Mouse (Mus musculus): ENCODE data around the gene Ulk4. TPM values are rescaled to one million over a fixed set of nuclear protein-coding genes. Genes with fewer than 3 reads are reported as not detected.

Gene Ulk4
- polyA plus RNA-seq, 1 experiment from 2014 or later: 75.1 TPM

GRCm38 (mm10) chr9:120998696-120999095 lies 278.3 kb downstream of the Ulk4 start:
- Histone ChIP-seq H3K9ac (ENCODE audit: low read depth, low read length) (no peak overlapping the region), H3K27ac (ENCODE audit: low read depth, low read length) (no peak overlapping the region), H3K4me1 (replicated peaks; ENCODE audit: control insufficient read depth, insufficient read depth, low read length) (peaks cover 5% of the 10 kb centered on the region; the same call in 1 of the 2 replicates), H3K9me3 (ENCODE audit: control insufficient read depth, low read length) (no peaks in the 10 kb centered on the region), H3K4me3 (ENCODE audit: low read depth, low read length) (no peak overlapping the region), H3K4me2 (no peak overlapping the region), H3K36me3 (ENCODE audit: control insufficient read depth, insufficient read depth, low read length) (no peaks in the 10 kb centered on the region), H3K27me3 (replicated peaks; ENCODE audit: control insufficient read depth, insufficient read depth, low read length) (no peaks in the 10 kb centered on the region)
- no peak for ATAC-seq (replicated peaks; ENCODE audit: low FRiP score)
- 83% methylated on average over 11 of the region's 11 CpGs for WGBS
- DNase-seq (ENCODE audit: low spot score): no peak

GRCm38 (mm10) chr9:120994223-120995155 lies 282.5 kb downstream of the Ulk4 start:
- H3K4me3 ChIP-seq (ENCODE audit: low read depth, low read length): no peak overlapping the region
- no peaks in the 10 kb centered on the region for H3K36me3 ChIP-seq (ENCODE audit: control insufficient read depth, insufficient read depth, low read length)
- H3K4me2 ChIP-seq: no peak overlapping the region
- H3K9ac ChIP-seq (ENCODE audit: low read depth, low read length): no peak overlapping the region
- WGBS: 72% methylated on average over 15 of the region's 15 CpGs
- H3K27ac ChIP-seq (ENCODE audit: low read depth, low read length): no peak overlapping the region
- DNase-seq (ENCODE audit: low spot score) (no peak), ATAC-seq (replicated peaks; ENCODE audit: low FRiP score) (no peak)
- peaks cover 5% of the 10 kb centered on the region; the same call in 1 of the 2 replicates for H3K4me1 ChIP-seq (replicated peaks; ENCODE audit: control insufficient read depth, insufficient read depth, low read length)
- H3K27me3 ChIP-seq (replicated peaks; ENCODE audit: control insufficient read depth, insufficient read depth, low read length): no peaks in the 10 kb centered on the region
- H3K9me3 ChIP-seq (ENCODE audit: control insufficient read depth, low read length): no peaks in the 10 kb centered on the region

GRCm38 (mm10) chr9:120993004-120993403 lies 284.0 kb downstream of the Ulk4 start:
- Histone ChIP-seq H3K9ac (ENCODE audit: low read depth, low read length) (no peak overlapping the region), H3K4me2 (no peak overlapping the region), H3K36me3 (ENCODE audit: control insufficient read depth, insufficient read depth, low read length) (no peaks in the 10 kb centered on the region), H3K4me1 (replicated peaks; ENCODE audit: control insufficient read depth, insufficient read depth, low read length) (peaks cover 5% of the 10 kb centered on the region; the same call in 1 of the 2 replicates), H3K27ac (ENCODE audit: low read depth, low read length) (no peak overlapping the region), H3K9me3 (ENCODE audit: control insufficient read depth, low read length) (no peaks in the 10 kb centered on the region), H3K27me3 (replicated peaks; ENCODE audit: control insufficient read depth, insufficient read depth, low read length) (no peaks in the 10 kb centered on the region), H3K4me3 (ENCODE audit: low read depth, low read length) (no peak overlapping the region)
- 67% methylated on average over 10 of the region's 10 CpGs for WGBS
- ATAC-seq (replicated peaks; ENCODE audit: low FRiP score) (no peak), DNase-seq (ENCODE audit: low spot score) (no peak)

- DNase-seq (ENCODE audit: low spot score) (no peak), ATAC-seq (replicated peaks; ENCODE audit: low FRiP score) (no peak)
- H3K9me3 ChIP-seq (ENCODE audit: control insufficient read depth, low read length): no peaks in the 10 kb centered on the region
- H3K27ac ChIP-seq (ENCODE audit: low read depth, low read length): no peak overlapping the region
- H3K9ac ChIP-seq (ENCODE audit: low read depth, low read length): no peak overlapping the region
- H3K4me1 ChIP-seq (replicated peaks; ENCODE audit: control insufficient read depth, insufficient read depth, low read length): peaks cover 5% of the 10 kb centered on the region; the same call in 1 of the 2 replicates
- H3K4me3 ChIP-seq (ENCODE audit: low read depth, low read length): no peak overlapping the region
- no peaks in the 10 kb centered on the region for H3K27me3 ChIP-seq (replicated peaks; ENCODE audit: control insufficient read depth, insufficient read depth, low read length)
- 83% methylated on average over 2 of the region's 2 CpGs for WGBS
- no peak overlapping the region for H3K4me2 ChIP-seq
- no peaks in the 10 kb centered on the region for H3K36me3 ChIP-seq (ENCODE audit: control insufficient read depth, insufficient read depth, low read length)
These were observed 285.2 kb downstream of the Ulk4 start for GRCm38 (mm10) chr9:120991801-120992200.

- Histone ChIP-seq H3K36me3 (ENCODE audit: control insufficient read depth, insufficient read depth, low read length) (no peaks in the 10 kb centered on the region), H3K4me3 (ENCODE audit: low read depth, low read length) (no peak overlapping the region), H3K9ac (ENCODE audit: low read depth, low read length) (no peak overlapping the region), H3K4me2 (no peak overlapping the region), H3K27ac (ENCODE audit: low read depth, low read length) (no peak overlapping the region), H3K9me3 (ENCODE audit: control insufficient read depth, low read length) (no peaks in the 10 kb centered on the region), H3K27me3 (replicated peaks; ENCODE audit: control insufficient read depth, insufficient read depth, low read length) (no peaks in the 10 kb centered on the region), H3K4me1 (replicated peaks; ENCODE audit: control insufficient read depth, insufficient read depth, low read length) (peaks cover 4% of the 10 kb centered on the region)
- ATAC-seq (replicated peaks; ENCODE audit: low FRiP score) (no peak), DNase-seq (ENCODE audit: low spot score) (no peak)
- 74% methylated on average over 15 of the region's 15 CpGs for WGBS
These were observed 286.9 kb downstream of the Ulk4 start for GRCm38 (mm10) chr9:120989806-120990700.

- Histone ChIP-seq H3K36me3 (ENCODE audit: control insufficient read depth, insufficient read depth, low read length) (no peaks in the 10 kb centered on the region), H3K9ac (ENCODE audit: low read depth, low read length) (no peak overlapping the region), H3K27me3 (replicated peaks; ENCODE audit: control insufficient read depth, insufficient read depth, low read length) (no peaks in the 10 kb centered on the region), H3K4me2 (no peak overlapping the region), H3K4me3 (ENCODE audit: low read depth, low read length) (no peak overlapping the region), H3K4me1 (replicated peaks; ENCODE audit: control insufficient read depth, insufficient read depth, low read length) (peaks cover 4% of the 10 kb centered on the region), H3K9me3 (ENCODE audit: control insufficient read depth, low read length) (no peaks in the 10 kb centered on the region), H3K27ac (ENCODE audit: low read depth, low read length) (no peak overlapping the region)
- 70% methylated on average over 9 of the region's 9 CpGs for WGBS
- ATAC-seq (replicated peaks; ENCODE audit: low FRiP score): no peak
- DNase-seq (ENCODE audit: low spot score): no peak
These were observed 288.9 kb downstream of the Ulk4 start for GRCm38 (mm10) chr9:120988088-120988487.

- DNase-seq (ENCODE audit: low spot score) (no peak), ATAC-seq (replicated peaks; ENCODE audit: low FRiP score) (no peak)
- Histone ChIP-seq H3K9me3 (ENCODE audit: control insufficient read depth, low read length) (no peaks in the 10 kb centered on the region), H3K9ac (ENCODE audit: low read depth, low read length) (no peak overlapping the region), H3K4me1 (replicated peaks; ENCODE audit: control insufficient read depth, insufficient read depth, low read length) (peaks cover 4% of the 10 kb centered on the region), H3K36me3 (ENCODE audit: control insufficient read depth, insufficient read depth, low read length) (no peaks in the 10 kb centered on the region), H3K4me2 (no peak overlapping the region), H3K4me3 (ENCODE audit: low read depth, low read length) (no peak overlapping the region), H3K27me3 (replicated peaks; ENCODE audit: control insufficient read depth, insufficient read depth, low read length) (no peaks in the 10 kb centered on the region), H3K27ac (ENCODE audit: low read depth, low read length) (no peak overlapping the region)
- WGBS: 63% methylated on average over 4 of the region's 4 CpGs
These were observed 290.0 kb downstream of the Ulk4 start for GRCm38 (mm10) chr9:120986994-120987393.

- Histone ChIP-seq H3K27ac (ENCODE audit: low read depth, low read length) (no peak overlapping the region), H3K4me3 (ENCODE audit: low read depth, low read length) (no peak overlapping the region), H3K4me2 (no peak overlapping the region), H3K27me3 (replicated peaks; ENCODE audit: control insufficient read depth, insufficient read depth, low read length) (no peaks in the 10 kb centered on the region), H3K9me3 (ENCODE audit: control insufficient read depth, low read length) (no peaks in the 10 kb centered on the region), H3K36me3 (ENCODE audit: control insufficient read depth, insufficient read depth, low read length) (no peaks in the 10 kb centered on the region), H3K9ac (ENCODE audit: low read depth, low read length) (no peak overlapping the region), H3K4me1 (replicated peaks; ENCODE audit: control insufficient read depth, insufficient read depth, low read length) (peaks cover 4% of the 10 kb centered on the region)
- DNase-seq (ENCODE audit: low spot score): no peak
- WGBS: 76% methylated on average over 3 of the region's 3 CpGs
- no peak for ATAC-seq (replicated peaks; ENCODE audit: low FRiP score)
These were observed 290.7 kb downstream of the Ulk4 start for GRCm38 (mm10) chr9:120986255-120986654.

Measured in liver, embryonic 11.5 days (tissue).